Comparison of ENCODE assay signal across 8 mouse cellular contexts in the genomic region with DNA sequence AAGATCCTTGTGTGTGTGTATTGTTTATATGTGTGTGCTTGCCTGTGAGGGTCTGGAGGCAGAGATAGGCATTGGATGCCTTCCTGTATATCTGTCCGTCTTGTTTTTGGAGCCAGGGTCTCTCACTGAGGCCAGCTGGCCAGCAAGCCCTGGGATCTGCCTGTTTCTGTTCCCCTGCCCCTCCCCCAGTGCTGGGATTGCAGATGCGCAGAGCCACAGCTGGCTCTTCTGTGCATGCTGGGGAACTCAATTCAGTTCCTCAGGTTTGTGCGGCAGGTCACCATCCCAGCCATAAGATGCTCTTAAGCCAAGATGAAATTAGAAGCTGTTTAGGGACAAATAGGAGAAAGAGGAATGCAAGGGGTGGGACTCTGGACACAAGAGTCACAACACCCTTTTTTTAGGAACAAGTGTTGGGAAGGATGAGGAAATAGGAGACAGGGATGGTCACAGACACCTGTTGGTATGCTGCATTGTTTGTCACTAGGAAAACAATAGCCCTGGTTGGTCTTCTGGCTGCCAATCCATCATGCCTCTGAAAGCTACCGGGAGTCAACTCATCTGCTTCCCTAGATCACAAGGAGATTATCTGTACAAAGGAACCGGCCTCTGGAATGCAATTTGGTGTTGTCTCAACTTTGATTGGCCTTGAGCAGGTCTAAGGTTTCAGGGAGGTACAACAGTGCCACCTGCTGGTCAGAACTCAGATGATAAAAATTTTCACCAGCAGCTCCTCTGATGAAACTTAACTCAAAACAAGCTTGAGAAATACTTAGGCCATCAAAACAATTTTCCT. TPM values are rescaled to one million over a fixed set of nuclear protein-coding genes. Genes with fewer than 3 reads are reported as not detected.
DNase-seq lines count a peak whose midpoint lies in the region; ATAC-seq and TF ChIP-seq lines count a peak whose summit lies in the region.

No protein-coding gene starts in this region.

- H3K4me3 ChIP-seq in MEL (ENCODE audit: control insufficient read depth in 1 of 2, insufficient read depth in 1 of 2, low read depth in 2 of 2, low read length in 2 of 2) = peak overlapping the region in 1 of 2 experiments; percentile 19; a peak in 1 of 4 replicates
- no peak overlapping the region for H3K4me3 ChIP-seq in bone marrow, adult 2 months (replicated peaks; ENCODE audit: control insufficient read depth, low read depth, low read length)
- H3K4me3 ChIP-seq in forebrain, embryonic 13.5 days = no peak overlapping the region

- DNase-seq in MEL (ENCODE audit: low read depth, low spot score) = peak; percentile 95
- DNase-seq in heart, postnatal 36 days = peak; percentile 83 to 85
- DNase-seq in layer of hippocampus, adult 9-10 months (ENCODE audit: low spot score) = peak; percentile 78
- DNase-seq in lung, postnatal 25 days (ENCODE audit: low spot score) = peak; percentile 86
- peak; percentile 67 for DNase-seq in skeletal muscle tissue, adult 2 months (ENCODE audit: low read depth, low spot score)

- no peak overlapping the region for H3K27ac ChIP-seq in MEL (ENCODE audit: control insufficient read depth, low read depth, low read length)
- H3K27ac ChIP-seq in bone marrow, adult 2 months (ENCODE audit: control insufficient read depth, insufficient read depth, low read depth, low read length, poor library complexity) = no peak overlapping the region
- no peak overlapping the region for H3K27ac ChIP-seq in forebrain, embryonic 13.5 days

- H3K36me3 ChIP-seq in MEL (ENCODE audit: control insufficient read depth in 1 of 2, insufficient read depth in 2 of 2, low read length in 2 of 2) = peaks cover 0 to 12% of the 10 kb centered on the region in 2 experiments; a peak in 2 of 4 replicates
- no peaks in the 10 kb centered on the region for H3K36me3 ChIP-seq in forebrain, embryonic 13.5 days (ENCODE audit: poor library complexity, severe bottlenecking)

- no peak for TF ChIP-seq EP300 in MEL (IDR thresholded peaks at IDR 0.05; ENCODE audit: low read depth in 1 of 2, low read length in 2 of 2)

- peaks cover 9 to 19% of the 10 kb centered on the region in 2 experiments for H3K4me1 ChIP-seq in MEL (ENCODE audit: control insufficient read depth in 1 of 2, insufficient read depth in 2 of 2, low read length in 2 of 2)
- H3K4me1 ChIP-seq in bone marrow, adult 2 months (ENCODE audit: control insufficient read depth, insufficient read depth, low read length) = peaks cover 2% of the 10 kb centered on the region; the same call in 1 of the 2 replicates
- H3K4me1 ChIP-seq in forebrain, embryonic 13.5 days = peaks cover 32% of the 10 kb centered on the region

- peak; percentile 97 for TF ChIP-seq RAD21 in MEL (IDR thresholded peaks at IDR 0.05; ENCODE audit: low read depth, low read length)

- H3K9ac ChIP-seq in MEL (ENCODE audit: control insufficient read depth, low read depth, low read length, poor library complexity, severe bottlenecking) = no peak overlapping the region
- H3K9ac ChIP-seq in forebrain, embryonic 13.5 days = no peak overlapping the region

- peaks cover 20% of the 10 kb centered on the region for H3K79me2 ChIP-seq in MEL (ENCODE audit: control insufficient read depth, insufficient read depth, low read length, poor library complexity)

- H3K4me2 ChIP-seq in forebrain, embryonic 13.5 days = 0 out of 2 replicates have a peak overlapping the region, but pooled peaks have one; percentile 9

- peak; percentile 89 to 99 (median 94) for TF ChIP-seq CTCF in MEL (IDR thresholded peaks at IDR 0.05 in 2 of 3, conservative IDR thresholded peaks at IDR 0.05 in 1 of 3; ENCODE audit: control insufficient read depth in 1 of 3, insufficient read depth in 1 of 3, low read depth in 2 of 3, low read length in 3 of 3, poor library complexity in 1 of 3, severe bottlenecking in 1 of 3)
- TF ChIP-seq CTCF in bone marrow, adult 2 months (IDR thresholded peaks at IDR 0.05; ENCODE audit: control insufficient read depth, insufficient read depth, low read length) = peak; percentile 44; the same call in 1 of the 2 replicates

- ATAC-seq in forebrain, embryonic 13.5 days = no peak
- ATAC-seq in inflammation-experienced regulatory T-cells, adult 6 months = no peak

- intact Hi-C loops in heart, postnatal 36 days (cut with DNase I) = loop anchor here (1.0 to 2.0 kb wide), 2 partner anchors 22 to 124 kb away; no protein-coding TSS in a partner anchor

- 42% methylated on average over 5 of the region's 5 CpGs for WGBS in bone marrow, adult 2 months
- 8% methylated on average over 5 of the region's 5 CpGs for WGBS in forebrain, embryonic 13.5 days

- no peak for TF ChIP-seq POLR2A in MEL (IDR thresholded peaks at IDR 0.05; ENCODE audit: control insufficient read depth in 1 of 2, insufficient read depth in 1 of 2, low read depth in 1 of 2, low read length in 2 of 2, poor library complexity in 1 of 2)
- TF ChIP-seq POLR2A in bone marrow, adult 2 months (IDR thresholded peaks at IDR 0.05; ENCODE audit: borderline replicate concordance, control insufficient read depth, low read depth, low read length) = no peak

- no peaks in the 10 kb centered on the region for H3K27me3 ChIP-seq in MEL (ENCODE audit: control insufficient read depth in 1 of 2, insufficient read depth in 2 of 2, low read length in 2 of 2)
- H3K27me3 ChIP-seq in forebrain, embryonic 13.5 days = no peaks in the 10 kb centered on the region

- H3K9me3 ChIP-seq in MEL (replicated peaks; ENCODE audit: insufficient read depth, low read length) = no peaks in the 10 kb centered on the region
- no peaks in the 10 kb centered on the region for H3K9me3 ChIP-seq in forebrain, embryonic 13.5 days (replicated peaks)

TF ChIP-seq in MEL, 35 proteins besides CTCF, POLR2A, EP300 and RAD21 (continues in another document):
- TF ChIP-seq SMC3 (IDR thresholded peaks at IDR 0.05; ENCODE audit: low read depth, low read length) = peak; percentile 81
- TF ChIP-seq TAL1 (IDR thresholded peaks at IDR 0.05; ENCODE audit: low read length) = no peak
- TF ChIP-seq HCFC1 (IDR thresholded peaks at IDR 0.05; ENCODE audit: low read depth, low read length) = 0 out of 2 replicates have a peak, but pooled peaks have one; percentile 49
- no peak for TF ChIP-seq NRF1 (IDR thresholded peaks at IDR 0.05; ENCODE audit: insufficient read depth, low read depth, low read length, poor library complexity, severe bottlenecking)
- peak; percentile 88 for TF ChIP-seq ZC3H11A (IDR thresholded peaks at IDR 0.05; ENCODE audit: low read depth, low read length)
- TF ChIP-seq GATA1 (IDR thresholded peaks at IDR 0.05; ENCODE audit: low read depth, low read length) = no peak
- TF ChIP-seq GABPA (IDR thresholded peaks at IDR 0.05; ENCODE audit: low read depth, low read length) = no peak
- TF ChIP-seq MXI1 (IDR thresholded peaks at IDR 0.05; ENCODE audit: low read depth, low read length) = no peak
- TF ChIP-seq NELFE (IDR thresholded peaks at IDR 0.05; ENCODE audit: low read depth, low read length) = no peak
- TF ChIP-seq MAFK (IDR thresholded peaks at IDR 0.05; ENCODE audit: borderline replicate concordance, low read depth, low read length) = no peak
- no peak for TF ChIP-seq UBTF (IDR thresholded peaks at IDR 0.05; ENCODE audit: borderline replicate concordance, insufficient read depth, low read depth, low read length)
- TF ChIP-seq MEF2A (IDR thresholded peaks at IDR 0.05; ENCODE audit: extremely low read depth, insufficient replicate concordance, low read depth, low read length, poor library complexity, severe bottlenecking) = no peak
- no peak for TF ChIP-seq USF1 (IDR thresholded peaks at IDR 0.05; ENCODE audit: low read depth, low read length)
- no peak for TF ChIP-seq POLR2AphosphoS5 (IDR thresholded peaks at IDR 0.05; ENCODE audit: borderline replicate concordance, low read depth, low read length)

RNA-seq across cellular contexts. Expression of a gene that starts 4.7 kb away (rescaled TPM):
- 274 and 314 TPM in 2 replicates for total RNA-seq in MEL (2012; rRNA removed)
- 100 to 1,000 TPM; 205 to 273 TPM for polyA plus RNA-seq in MEL (2012; ENCODE audit: insufficient read depth in 1 of 2, insufficient read length in 2 of 2, low read depth in 1 of 2, low replicate concordance in 2 of 2, missing spikeins in 1 of 2)
- polyA plus RNA-seq in bone marrow, adult 2 months (2011; ENCODE audit: insufficient read depth, insufficient read length, low replicate concordance, missing spikeins) = 645 and 665 TPM in 2 replicates
- polyA plus RNA-seq in forebrain, embryonic 13.5 days (2015; fragmentation: Nextera tagmentation; extraction: Ambion mirVana) = 449 and 474 TPM in 2 replicates
- 10 to 100 TPM; 50.9 to 56.1 TPM for total RNA-seq in heart, postnatal 36 days (2021)
- polyA plus RNA-seq in inflammation-experienced regulatory T-cells, adult 6 months (2017; shearing (Covaris generic)) = 100 to 1,000 TPM; 843 to 975 (median 918) TPM

RNA-seq across cellular contexts. Expression of a gene that starts 24.7 kb away (rescaled TPM):
- total RNA-seq in MEL (2012; rRNA removed) = 102 and 107 TPM in 2 replicates
- polyA plus RNA-seq in MEL (2012; ENCODE audit: insufficient read depth in 1 of 2, insufficient read length in 2 of 2, low read depth in 1 of 2, low replicate concordance in 2 of 2, missing spikeins in 1 of 2) = 100 to 1,000 TPM; 247 to 442 TPM
- 57.2 and 89.7 TPM in 2 replicates for polyA plus RNA-seq in bone marrow, adult 2 months (2011; ENCODE audit: insufficient read depth, insufficient read length, low replicate concordance, missing spikeins)
- polyA plus RNA-seq in forebrain, embryonic 13.5 days (2015; fragmentation: Nextera tagmentation; extraction: Ambion mirVana) = 164 and 169 TPM in 2 replicates
- total RNA-seq in heart, postnatal 36 days (2021) = 100 to 1,000 TPM; 101 to 121 TPM
- polyA plus RNA-seq in inflammation-experienced regulatory T-cells, adult 6 months (2017; shearing (Covaris generic)) = 100 to 1,000 TPM; 204 to 305 (median 225) TPM

RNA-seq across cellular contexts. Expression of a gene that starts 25.7 kb away (rescaled TPM):
- total RNA-seq in MEL (2012; rRNA removed) = 152 and 161 TPM in 2 replicates
- 100 to 1,000 TPM; 184 to 227 TPM for polyA plus RNA-seq in MEL (2012; ENCODE audit: insufficient read depth in 1 of 2, insufficient read length in 2 of 2, low read depth in 1 of 2, low replicate concordance in 2 of 2, missing spikeins in 1 of 2)
- polyA plus RNA-seq in bone marrow, adult 2 months (2011; ENCODE audit: insufficient read depth, insufficient read length, low replicate concordance, missing spikeins) = 31.4 and 49.9 TPM in 2 replicates
- 224 and 230 TPM in 2 replicates for polyA plus RNA-seq in forebrain, embryonic 13.5 days (2015; fragmentation: Nextera tagmentation; extraction: Ambion mirVana)
- total RNA-seq in heart, postnatal 36 days (2021) = 10 to 100 TPM; 84.0 to 87.6 TPM
- polyA plus RNA-seq in inflammation-experienced regulatory T-cells, adult 6 months (2017; shearing (Covaris generic)) = 100 to 1,000 TPM; 323 to 414 (median 404) TPM

RNA-seq across cellular contexts. Expression of a gene that starts 26.8 kb away (rescaled TPM):
- total RNA-seq in MEL (2012; rRNA removed) = 0.54 and 0.62 TPM in 2 replicates
- polyA plus RNA-seq in MEL (2012; ENCODE audit: insufficient read depth in 1 of 2, insufficient read length in 2 of 2, low read depth in 1 of 2, low replicate concordance in 2 of 2, missing spikeins in 1 of 2) = under 1 TPM in 1 of 2 experiments, not detected in 1; 0.65 TPM
- polyA plus RNA-seq in bone marrow, adult 2 months (2011; ENCODE audit: insufficient read depth, insufficient read length, low replicate concordance, missing spikeins) = 0.79 and 1.5 TPM in 2 replicates
- 0.34 TPM in 2 replicates for polyA plus RNA-seq in forebrain, embryonic 13.5 days (2015; fragmentation: Nextera tagmentation; extraction: Ambion mirVana)
- total RNA-seq in heart, postnatal 36 days (2021) = under 1 TPM; 0.11 TPM
- under 1 TPM; 0.18 to 0.51 (median 0.49) TPM for polyA plus RNA-seq in inflammation-experienced regulatory T-cells, adult 6 months (2017; shearing (Covaris generic))
